Mouse (Mus musculus): ENCODE results near the gene Sec14l5. TPM values are rescaled to one million over a fixed set of nuclear protein-coding genes. Genes with fewer than 3 reads are reported as not detected.
"Not testable (repeated sequence)": the region's sequence is repeated elsewhere in the genome, so short reads cannot be mapped to it uniquely, and the experiment has no call there.

The Sec14l5 gene
- polyA plus RNA-seq, 1 experiment from 2014 or later: 0.03 TPM

DNA sequence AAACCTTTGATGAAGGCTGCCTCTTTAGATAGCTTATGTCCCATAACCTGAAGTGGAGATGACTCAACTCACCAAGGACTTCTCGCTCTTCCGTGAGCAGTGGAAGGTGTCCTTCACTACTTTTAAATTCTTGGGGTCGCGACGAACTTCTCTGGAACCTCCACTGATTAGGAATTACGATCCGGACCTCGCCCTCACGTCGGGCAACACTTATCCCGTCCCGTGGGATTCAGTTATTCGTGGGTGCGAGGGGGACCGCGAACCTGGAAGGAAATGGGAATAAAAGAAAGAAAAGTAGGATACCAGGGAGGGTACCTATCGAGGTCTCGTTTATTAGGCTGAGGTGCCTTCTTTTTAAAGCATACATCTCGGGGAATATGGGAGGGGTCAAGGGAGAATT, 80.6 kb downstream of the Sec14l5 start:
- not testable (repeated sequence) for H3K4me1 ChIP-seq (ENCODE audit: control insufficient read depth in 2 of 2, insufficient read depth in 2 of 2, low read length in 2 of 2); H3K9ac ChIP-seq (ENCODE audit: low read length); H3K4me3 ChIP-seq (ENCODE audit: control insufficient read depth in 1 of 2, insufficient read depth in 1 of 2, low read depth in 1 of 2, low read length in 2 of 2); H3K9me3 ChIP-seq (ENCODE audit: control insufficient read depth, low read length); H3K27me3 ChIP-seq (ENCODE audit: control insufficient read depth, insufficient read depth, low read length); H3K36me3 ChIP-seq (ENCODE audit: control insufficient read depth, insufficient read depth, low read length); H3K27ac ChIP-seq (replicated peaks in 1 of 2; ENCODE audit: control insufficient read depth in 1 of 2, insufficient read depth in 1 of 2, low read depth in 2 of 2, low read length in 2 of 2); H3K4me2 ChIP-seq (ENCODE audit: low read length); ATAC-seq (ENCODE audit: insufficient number of reproducible peaks, insufficient read depth, low FRiP score, low read depth)
- 65% methylated on average over 19 of the region's 19 CpGs for WGBS

DNA sequence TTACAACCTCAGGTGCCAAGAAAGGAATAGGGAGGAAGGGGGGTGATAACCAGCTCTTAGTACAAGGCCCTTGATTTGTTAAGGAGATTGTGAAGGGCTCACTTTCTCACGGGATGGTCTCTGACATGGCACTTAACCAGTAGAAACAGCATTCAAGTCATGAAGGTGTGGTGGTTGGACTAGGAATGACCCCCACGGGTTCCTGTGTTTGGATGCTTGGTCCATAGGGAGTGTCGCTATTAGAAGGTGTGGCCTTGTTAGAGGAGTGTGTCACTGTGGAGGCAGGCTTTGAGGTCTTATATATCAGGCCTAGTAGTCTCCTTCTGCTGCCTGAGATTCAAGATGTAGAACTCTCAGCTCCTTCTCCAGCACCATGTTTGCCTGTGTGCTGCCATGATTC, 81.2 kb downstream of the Sec14l5 start:
- not testable (repeated sequence) for H3K4me1 ChIP-seq (ENCODE audit: control insufficient read depth in 2 of 2, insufficient read depth in 2 of 2, low read length in 2 of 2); H3K27ac ChIP-seq (replicated peaks in 1 of 2; ENCODE audit: control insufficient read depth in 1 of 2, insufficient read depth in 1 of 2, low read depth in 2 of 2, low read length in 2 of 2); H3K9ac ChIP-seq (ENCODE audit: low read length); H3K9me3 ChIP-seq (ENCODE audit: control insufficient read depth, low read length); H3K36me3 ChIP-seq (ENCODE audit: control insufficient read depth, insufficient read depth, low read length); ATAC-seq (ENCODE audit: insufficient number of reproducible peaks, insufficient read depth, low FRiP score, low read depth); H3K4me2 ChIP-seq (ENCODE audit: low read length); H3K4me3 ChIP-seq (ENCODE audit: control insufficient read depth in 1 of 2, insufficient read depth in 1 of 2, low read depth in 1 of 2, low read length in 2 of 2); H3K27me3 ChIP-seq (ENCODE audit: control insufficient read depth, insufficient read depth, low read length)
- 88% methylated on average over 3 of the region's 3 CpGs for WGBS

DNA sequence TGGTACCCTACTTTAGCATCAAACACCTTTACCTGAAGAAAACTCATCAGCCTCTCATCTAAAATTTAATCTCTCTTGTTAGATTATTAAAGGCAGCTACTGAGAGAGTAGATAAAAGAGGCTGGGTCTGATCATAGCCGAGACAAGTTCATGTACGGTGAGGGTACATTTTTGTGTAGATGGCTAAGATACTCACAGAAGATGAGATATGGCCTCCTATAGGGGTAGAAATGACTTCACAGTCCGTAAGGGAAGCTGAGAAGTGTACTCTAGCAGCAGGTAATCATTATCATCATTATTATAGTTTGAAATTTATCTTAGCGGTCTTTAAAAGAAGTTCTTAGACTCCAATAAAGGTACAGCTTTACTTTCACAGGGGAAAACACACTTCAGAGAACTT, 86.1 kb downstream of the Sec14l5 start:
- WGBS: 67% methylated on average over 4 of the region's 4 CpGs
- H3K4me1 ChIP-seq (ENCODE audit: control insufficient read depth in 2 of 2, insufficient read depth in 2 of 2, low read length in 2 of 2): peaks cover 3 to 6% of the 10 kb centered on the region in 2 experiments
- H3K9ac ChIP-seq (ENCODE audit: low read length): no peak overlapping the region; the same call in 1 of the 2 replicates
- 0 out of 2 replicates have a peak, but pooled peaks cover 2% of the 10 kb centered on the region for H3K9me3 ChIP-seq (ENCODE audit: control insufficient read depth, low read length)
- peaks cover 4% of the 10 kb centered on the region; the same call in 1 of the 2 replicates for H3K36me3 ChIP-seq (ENCODE audit: control insufficient read depth, insufficient read depth, low read length)
- peak overlapping the region; percentile 81 for H3K4me2 ChIP-seq (ENCODE audit: low read length)
- no peak overlapping the region for H3K27ac ChIP-seq (replicated peaks in 1 of 2; ENCODE audit: control insufficient read depth in 1 of 2, insufficient read depth in 1 of 2, low read depth in 2 of 2, low read length in 2 of 2)
- no peaks in the 10 kb centered on the region for H3K27me3 ChIP-seq (ENCODE audit: control insufficient read depth, insufficient read depth, low read length)
- peak overlapping the region in 1 of 2 experiments; percentile 76; a peak in 2 of 4 replicates for H3K4me3 ChIP-seq (ENCODE audit: control insufficient read depth in 1 of 2, insufficient read depth in 1 of 2, low read depth in 1 of 2, low read length in 2 of 2)
- ATAC-seq (ENCODE audit: insufficient number of reproducible peaks, insufficient read depth, low FRiP score, low read depth): no peak

DNA sequence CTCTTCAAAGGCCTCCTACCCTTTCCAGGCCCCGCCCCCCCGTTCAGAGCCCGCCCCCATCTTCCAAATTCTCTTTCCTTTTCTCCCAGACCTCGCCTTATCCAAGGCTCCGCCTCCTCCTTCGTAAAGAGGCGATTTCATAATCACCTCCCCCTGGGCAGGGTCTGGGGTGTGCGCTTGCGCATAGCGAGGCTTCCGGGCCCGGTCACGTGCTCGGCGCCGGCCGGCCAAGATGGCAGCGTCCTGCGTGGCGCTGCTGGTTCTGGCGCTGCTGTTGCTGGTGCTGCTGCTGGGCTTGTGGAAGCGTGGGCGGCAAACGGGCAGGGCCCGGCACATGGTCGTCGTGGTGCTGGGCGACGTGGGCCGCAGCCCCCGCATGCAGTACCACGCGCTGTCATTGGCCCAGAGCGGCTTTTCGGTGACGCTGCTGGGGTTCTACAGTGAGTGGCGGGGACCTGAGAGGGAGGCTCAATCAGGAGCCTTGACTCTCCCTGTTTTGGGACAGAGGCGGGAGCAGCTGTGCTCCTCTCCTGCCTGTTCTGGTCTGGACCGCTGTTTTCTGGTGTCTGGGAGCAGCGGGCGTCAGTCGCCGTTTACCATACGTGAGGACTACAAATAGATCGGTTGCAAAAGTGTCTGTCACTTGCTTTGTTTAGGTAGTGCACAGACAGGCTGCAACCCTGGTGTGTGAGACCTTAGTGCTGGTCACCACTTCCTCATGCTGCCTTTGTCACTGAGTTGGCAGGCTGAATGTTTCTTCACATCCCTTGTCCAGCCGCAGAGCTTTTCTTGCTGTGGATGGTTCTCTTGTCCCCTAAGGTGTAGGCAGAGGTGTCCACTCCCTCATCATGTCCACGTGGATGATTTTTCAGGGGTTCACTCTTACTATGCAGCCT, 86.8 kb downstream of the Sec14l5 start, which contains the start of gene Alg1:
Alg1 (plus strand) TSS at position 204 of the 896 bp plus-strand sequence.
- Histone ChIP-seq H3K4me3 (ENCODE audit: control insufficient read depth in 1 of 2, insufficient read depth in 1 of 2, low read depth in 1 of 2, low read length in 2 of 2) (peak within 1 kb of the TSS; percentile 58 to 76), H3K9me3 (ENCODE audit: control insufficient read depth, low read length) (0 out of 2 replicates have a peak, but pooled peaks cover 2% of the 10 kb centered on the region), H3K36me3 (ENCODE audit: control insufficient read depth, insufficient read depth, low read length) (peaks cover 8% of the 10 kb centered on the region; the same call in 1 of the 2 replicates), H3K9ac (ENCODE audit: low read length) (peak within 1 kb of the TSS; percentile 82), H3K4me2 (ENCODE audit: low read length) (peak within 1 kb of the TSS; percentile 81), H3K27me3 (ENCODE audit: control insufficient read depth, insufficient read depth, low read length) (no peaks in the 10 kb centered on the region), H3K27ac (replicated peaks in 1 of 2; ENCODE audit: control insufficient read depth in 1 of 2, insufficient read depth in 1 of 2, low read depth in 2 of 2, low read length in 2 of 2) (peak within 1 kb of the TSS in 1 of 2 experiments; percentile 50; a peak in 1 of 4 replicates), H3K4me1 (ENCODE audit: control insufficient read depth in 2 of 2, insufficient read depth in 2 of 2, low read length in 2 of 2) (peaks cover 3 to 6% of the 10 kb centered on the region in 2 experiments)
- 2% methylated on average over 47 of the region's 47 CpGs for WGBS
- peak; percentile 96 for ATAC-seq (ENCODE audit: insufficient number of reproducible peaks, insufficient read depth, low FRiP score, low read depth)

Small RNA genes lying within 50 kb of the gene (microRNA-seq; reads per million reads assigned to microRNA genes)
- gene Gm23689 (not detected), gene Gm26095 (not detected), gene Mir6364 (not detected)

Other genes with a start within 250 kb of the Sec14l5 start
- gene Nudt16l1, start 208.3 kb upstream of the Sec14l5 start, polyA plus RNA-seq (2014; fragmentation: Nextera tagmentation; extraction: Ambion mirVana): 126 and 128 TPM in 2 replicates
- gene Anks3, start 182.9 kb upstream of the Sec14l5 start, polyA plus RNA-seq (2014; fragmentation: Nextera tagmentation; extraction: Ambion mirVana): 26.6 and 32.3 TPM in 2 replicates
- gene Sept12, start 149.3 kb upstream of the Sec14l5 start, polyA plus RNA-seq (2014; fragmentation: Nextera tagmentation; extraction: Ambion mirVana): not detected in 2 replicates
- gene Smim22, start 139.8 kb upstream of the Sec14l5 start, polyA plus RNA-seq (2014; fragmentation: Nextera tagmentation; extraction: Ambion mirVana): 3.3 and 4.2 TPM in 2 replicates
- 58.9 and 59.6 TPM in 2 replicates for gene Rogdi, start 133.6 kb upstream of the Sec14l5 start, polyA plus RNA-seq (2014; fragmentation: Nextera tagmentation; extraction: Ambion mirVana)
- gene Glyr1, start 97.2 kb upstream of the Sec14l5 start, polyA plus RNA-seq (2014; fragmentation: Nextera tagmentation; extraction: Ambion mirVana): 59.7 and 68.3 TPM in 2 replicates
- 17.1 and 17.4 TPM in 2 replicates for gene Ubn1, start 97.1 kb upstream of the Sec14l5 start, polyA plus RNA-seq (2014; fragmentation: Nextera tagmentation; extraction: Ambion mirVana)
- gene Ppl, start 14.7 kb upstream of the Sec14l5 start, polyA plus RNA-seq (2014; fragmentation: Nextera tagmentation; extraction: Ambion mirVana): 1.3 and 1.6 TPM in 2 replicates
- 13.1 and 13.7 TPM in 2 replicates for gene Nagpa, start 56.9 kb downstream of the Sec14l5 start, polyA plus RNA-seq (2014; fragmentation: Nextera tagmentation; extraction: Ambion mirVana)
- gene AU021092, start 75.2 kb downstream of the Sec14l5 start, polyA plus RNA-seq (2014; fragmentation: Nextera tagmentation; extraction: Ambion mirVana): 5.1 and 6.3 TPM in 2 replicates
- 27.9 and 29.5 TPM in 2 replicates for gene Alg1, start 86.5 kb downstream of the Sec14l5 start, polyA plus RNA-seq (2014; fragmentation: Nextera tagmentation; extraction: Ambion mirVana)
- 31.2 and 31.7 TPM in 2 replicates for gene Eef2kmt, start 108.9 kb downstream of the Sec14l5 start, polyA plus RNA-seq (2014; fragmentation: Nextera tagmentation; extraction: Ambion mirVana)

Data from heart, embryonic 14.5 days (tissue).